Mouse (Mus musculus) stomach, embryonic 16.5 days (tissue): ENCODE measurements around the gene Itfg2. TPM values are rescaled to one million over a fixed set of nuclear protein-coding genes. Genes with fewer than 3 reads are reported as not detected.

ENCODE experiments used
- ATAC-seq: fragments of 200-750 bp; cut with Nextera tagmentation; 2 replicates; pipeline ENCODE4 v1.8.0; 2017; ENCODE audit warnings: moderate number of reproducible peaks, moderate TSS enrichment; ENCODE audit not compliant: insufficient read depth, low FRiP score
- H3K27ac ChIP-seq: fragments of 300-500 bp; sonication (generic); 2 replicates; pipeline ENCODE4 v1.5.1; 2014; ENCODE audit warnings: low read length
- H3K27me3 ChIP-seq: fragments of 300-500 bp; sonication (generic); 2 replicates; pipeline ENCODE4 v1.6.1; 2014; ENCODE audit warnings: low read length, control low read depth, mixed read lengths; ENCODE audit not compliant: control insufficient read depth, insufficient read depth
- H3K36me3 ChIP-seq: fragments of 300-500 bp; sonication (generic); 2 replicates; pipeline ENCODE4 v1.6.1; 2014; ENCODE audit warnings: low read length; ENCODE audit not compliant: control insufficient read depth, insufficient read depth
- H3K4me1 ChIP-seq: fragments of 300-500 bp; sonication (generic); 2 replicates; pipeline ENCODE4 v1.6.1; 2014; ENCODE audit warnings: low read length, control low read depth, mixed read lengths; ENCODE audit not compliant: control insufficient read depth, insufficient read depth
- H3K4me2 ChIP-seq: fragments of 300-500 bp; sonication (generic); 2 replicates; pipeline ENCODE4 v1.6.1; 2014; ENCODE audit warnings: low read depth, low read length, mixed read lengths
- H3K4me3 ChIP-seq: fragments of 300-500 bp; sonication (generic); replicated peaks from 2 replicates; pipeline ENCODE4 v1.5.1; 2014; ENCODE audit warnings: mild to moderate bottlenecking, low read length
- H3K9ac ChIP-seq: fragments of 300-500 bp; sonication (generic); 2 replicates; pipeline ENCODE4 v1.6.1; 2014; ENCODE audit warnings: low read length
- H3K9me3 ChIP-seq: fragments of 300-500 bp; sonication (generic); replicated peaks from 2 replicates; pipeline ENCODE4 v1.6.1; 2016; ENCODE audit warnings: low read length, control low read depth; ENCODE audit not compliant: control insufficient read depth
- WGBS: fragments of 180-500 bp; shearing (Covaris S2); extraction: QIAGEN DNeasy Blood & Tissue Kit; methylation state at CpG from one replicate; pipeline ENCODE4 v1.1.7; 2014; 5-methylcytosine and 5-hydroxymethylcytosine counted together
- polyA plus RNA-seq: library from polyadenylated mRNA; unstranded; fragments of >200 nt; fragmentation: Nextera tagmentation; extraction: Ambion mirVana; gene quantifications from 2 replicates; pipeline ENCODE4 v1.2.1, GENCODE M21; 2015

Itfg2 gene
- polyA plus RNA-seq, result 25.0 and 36.4 TPM in 2 replicates

- ATAC-seq, result peak; percentile 97
- WGBS, result under 1% methylated on average over 42 of the region's 42 CpGs
- H3K9ac ChIP-seq, result peak within 1 kb of the TSS; percentile 90
These were observed at the start of gene Itfg2 for GRCm38 (mm10) chr6:128424269-128425019. Gene Itfg2, minus strand, starts transcription at chr6:128424931.

GRCm38 (mm10) chr6:128474112-128474511, 49.4 kb upstream of the Itfg2 start:
- H3K4me1 ChIP-seq, result no peaks in the 10 kb centered on the region
- H3K9ac ChIP-seq, result no peak overlapping the region
- ATAC-seq, result no peak
- no peak overlapping the region for H3K4me3 ChIP-seq
- WGBS, result 82% methylated on average over 6 of the region's 6 CpGs
- no peak overlapping the region for H3K27ac ChIP-seq
- H3K9me3 ChIP-seq, result no peaks in the 10 kb centered on the region
- H3K27me3 ChIP-seq, result no peaks in the 10 kb centered on the region
- H3K4me2 ChIP-seq, result no peak overlapping the region
- H3K36me3 ChIP-seq, result no peaks in the 10 kb centered on the region

More at GRCm38 (mm10) chr6:128424269-128425019, at the start of gene Itfg2:
- Histone ChIP-seq H3K4me3 (peak within 1 kb of the TSS; percentile 60), H3K27ac (peak within 1 kb of the TSS; percentile 97), H3K4me1 (peaks cover 3% of the 10 kb centered on the region; the same call in 1 of the 2 replicates), H3K36me3 (no peaks in the 10 kb centered on the region), H3K9me3 (no peaks in the 10 kb centered on the region), H3K27me3 (no peaks in the 10 kb centered on the region), H3K4me2 (peak within 1 kb of the TSS; percentile 83)

- Histone ChIP-seq H3K9me3 (no peaks in the 10 kb centered on the region), H3K4me1 (no peaks in the 10 kb centered on the region), H3K27ac (no peak overlapping the region), H3K4me2 (no peak overlapping the region), H3K36me3 (no peaks in the 10 kb centered on the region), H3K9ac (no peak overlapping the region), H3K27me3 (no peaks in the 10 kb centered on the region), H3K4me3 (no peak overlapping the region)
- WGBS, result 6% methylated on average over 12 of the region's 12 CpGs
- ATAC-seq, result no peak
These were observed 44.7 kb upstream of the Itfg2 start for GRCm38 (mm10) chr6:128469451-128469850.

DNA sequence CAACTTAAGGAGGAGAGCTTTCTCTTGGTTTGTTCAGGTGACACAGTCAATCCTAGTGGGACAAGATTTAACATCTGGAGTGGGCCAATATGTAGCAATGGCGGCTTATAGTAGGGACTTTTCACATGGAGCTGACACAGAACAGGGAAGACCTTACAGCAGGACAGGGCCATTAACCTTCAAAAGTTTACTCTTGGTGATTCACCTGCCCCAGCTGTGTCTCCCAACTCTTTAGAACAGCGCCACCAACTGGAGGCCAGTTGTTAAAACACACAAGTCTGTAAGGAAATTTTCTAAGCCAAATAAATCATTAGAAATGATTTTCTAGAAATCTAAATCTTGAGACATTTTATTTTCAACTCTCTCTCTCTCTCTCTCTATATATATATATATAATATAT, 42.6 kb upstream of the Itfg2 start:
- H3K4me3 ChIP-seq, result no peak overlapping the region
- H3K27me3 ChIP-seq, result no peaks in the 10 kb centered on the region
- H3K9me3 ChIP-seq, result no peaks in the 10 kb centered on the region
- no peaks in the 10 kb centered on the region for H3K36me3 ChIP-seq
- no peak overlapping the region for H3K4me2 ChIP-seq
- ATAC-seq, result no peak
- 54% methylated on average over 2 of the region's 2 CpGs for WGBS
- H3K27ac ChIP-seq, result no peak overlapping the region
- H3K9ac ChIP-seq, result no peak overlapping the region
- H3K4me1 ChIP-seq, result no peaks in the 10 kb centered on the region

- Histone ChIP-seq H3K9me3 (no peaks in the 10 kb centered on the region), H3K27ac (no peak overlapping the region), H3K4me1 (no peaks in the 10 kb centered on the region), H3K36me3 (no peaks in the 10 kb centered on the region), H3K4me2 (no peak overlapping the region), H3K27me3 (no peaks in the 10 kb centered on the region), H3K9ac (no peak overlapping the region), H3K4me3 (no peak overlapping the region)
- 62% methylated on average over 3 of the region's 3 CpGs for WGBS
- ATAC-seq, result no peak
These were observed 41.8 kb upstream of the Itfg2 start for GRCm38 (mm10) chr6:128466563-128466962.

- Histone ChIP-seq H3K4me1 (no peaks in the 10 kb centered on the region), H3K4me2 (no peak overlapping the region), H3K4me3 (no peak overlapping the region), H3K27ac (no peak overlapping the region), H3K9me3 (no peaks in the 10 kb centered on the region), H3K27me3 (no peaks in the 10 kb centered on the region), H3K36me3 (no peaks in the 10 kb centered on the region), H3K9ac (no peak overlapping the region)
- ATAC-seq, result no peak
- 48% methylated on average over 7 of the region's 7 CpGs for WGBS
These were observed 41.3 kb upstream of the Itfg2 start for GRCm38 (mm10) chr6:128466043-128466442.

GRCm38 (mm10) chr6:128464996-128465395, 40.3 kb upstream of the Itfg2 start:
- WGBS, result 80% methylated on average over 4 of the region's 4 CpGs
- Histone ChIP-seq H3K27me3 (no peaks in the 10 kb centered on the region), H3K4me3 (no peak overlapping the region), H3K4me2 (no peak overlapping the region), H3K9ac (no peak overlapping the region), H3K4me1 (no peaks in the 10 kb centered on the region), H3K27ac (no peak overlapping the region), H3K9me3 (no peaks in the 10 kb centered on the region), H3K36me3 (no peaks in the 10 kb centered on the region)
- ATAC-seq, result no peak

DNA sequence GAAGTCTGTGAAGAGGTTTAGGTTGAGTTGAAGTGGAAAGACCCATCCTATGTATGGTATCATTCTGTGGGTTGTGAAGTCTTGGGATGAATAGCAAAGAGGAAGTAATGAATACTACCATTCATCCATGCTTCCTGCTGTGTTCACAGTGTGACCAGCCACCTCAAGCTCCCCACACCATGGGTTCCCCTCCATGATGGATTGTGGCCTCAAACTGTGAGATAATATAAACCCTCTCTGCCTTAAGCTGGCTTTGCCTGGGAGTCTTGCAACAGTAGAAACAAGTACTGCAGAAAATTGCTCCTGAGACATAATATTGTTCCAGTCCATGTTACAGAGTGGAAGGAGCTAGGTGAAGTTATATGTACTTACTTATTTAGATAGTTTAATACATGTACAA, 36.9 kb upstream of the Itfg2 start:
- Histone ChIP-seq H3K9me3 (no peaks in the 10 kb centered on the region), H3K27ac (no peak overlapping the region)
- ATAC-seq, result no peak

GRCm38 (mm10) chr6:128460729-128461503, 36.2 kb upstream of the Itfg2 start:
- no peaks in the 10 kb centered on the region for H3K36me3 ChIP-seq
- ATAC-seq, result no peak
- no peaks in the 10 kb centered on the region for H3K9me3 ChIP-seq
- no peaks in the 10 kb centered on the region for H3K27me3 ChIP-seq
- H3K9ac ChIP-seq, result no peak overlapping the region
- no peaks in the 10 kb centered on the region for H3K4me1 ChIP-seq
- no peak overlapping the region for H3K27ac ChIP-seq
- no peak overlapping the region for H3K4me3 ChIP-seq
- H3K4me2 ChIP-seq, result no peak overlapping the region
- 79% methylated on average over 14 of the region's 14 CpGs for WGBS

More for the DNA sequence above, 36.9 kb upstream of the Itfg2 start:
- H3K27me3 ChIP-seq, result no peaks in the 10 kb centered on the region
- H3K9ac ChIP-seq, result no peak overlapping the region
- no peaks in the 10 kb centered on the region for H3K4me1 ChIP-seq
- no peaks in the 10 kb centered on the region for H3K36me3 ChIP-seq
- no peak overlapping the region for H3K4me2 ChIP-seq
- no peak overlapping the region for H3K4me3 ChIP-seq
